Mouse (Mus musculus): Measurements from ENCODE around the gene AI837181. TPM values are rescaled to one million over a fixed set of nuclear protein-coding genes. Genes with fewer than 3 reads are reported as not detected.

Gene AI837181
- polyA plus RNA-seq, 1 experiment from 2014 or later: 72.3 TPM

DNA sequence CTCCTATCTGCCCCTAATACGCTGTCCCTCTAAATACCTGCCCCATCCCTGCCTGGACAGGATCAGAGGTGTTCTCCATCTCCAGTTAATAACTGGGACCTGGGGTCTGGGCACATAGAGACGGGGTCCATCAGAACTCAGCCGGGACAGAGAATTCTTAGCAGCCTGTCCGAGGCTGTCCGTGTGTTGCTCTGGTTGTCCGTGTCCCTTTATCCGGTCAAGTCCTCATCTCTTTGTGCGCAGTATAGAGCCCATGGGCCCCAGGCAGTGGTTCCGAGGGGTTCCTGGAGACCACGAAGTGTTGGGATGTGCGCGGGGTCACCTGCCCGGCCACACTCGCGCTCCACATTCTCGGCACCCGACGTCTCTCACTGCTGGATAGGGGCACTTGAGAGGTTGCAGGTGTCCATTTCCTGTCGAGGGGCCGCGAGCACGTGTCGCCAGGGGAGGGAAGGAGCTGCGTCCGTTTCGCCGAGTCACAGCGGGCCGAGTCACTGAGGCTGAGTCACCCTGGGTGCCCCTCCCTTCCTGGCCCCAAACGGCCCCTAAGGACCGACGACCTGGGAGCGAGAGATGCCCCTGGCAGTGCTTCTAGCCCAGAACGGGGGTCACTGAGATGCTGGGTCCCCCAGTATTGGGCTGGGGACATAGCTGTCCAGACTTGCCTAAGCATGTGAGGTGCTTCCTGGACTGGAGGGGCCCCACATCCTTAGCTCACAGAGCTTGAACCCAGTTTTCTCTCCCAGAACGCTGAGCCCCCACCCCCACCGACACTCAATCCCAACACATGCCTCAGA, 23.6 kb downstream of the AI837181 start:
- no peak for ATAC-seq (ENCODE audit: insufficient number of reproducible peaks, low FRiP score, low TSS enrichment, low read depth)
- Histone ChIP-seq H3K4me2 (replicated peaks) (peak overlapping the region; percentile 98), H3K36me3 (no peaks in the 10 kb centered on the region), H3K27ac (replicated peaks) (no peak overlapping the region), H3K27me3 (peaks cover 58% of the 10 kb centered on the region), H3K4me1 (peaks cover 19% of the 10 kb centered on the region), H3K9me3 (replicated peaks) (no peaks in the 10 kb centered on the region), H3K9ac (no peak overlapping the region), H3K4me3 (replicated peaks) (peak overlapping the region; percentile 58)
- 6% methylated on average over 36 of the region's 36 CpGs for WGBS

DNA sequence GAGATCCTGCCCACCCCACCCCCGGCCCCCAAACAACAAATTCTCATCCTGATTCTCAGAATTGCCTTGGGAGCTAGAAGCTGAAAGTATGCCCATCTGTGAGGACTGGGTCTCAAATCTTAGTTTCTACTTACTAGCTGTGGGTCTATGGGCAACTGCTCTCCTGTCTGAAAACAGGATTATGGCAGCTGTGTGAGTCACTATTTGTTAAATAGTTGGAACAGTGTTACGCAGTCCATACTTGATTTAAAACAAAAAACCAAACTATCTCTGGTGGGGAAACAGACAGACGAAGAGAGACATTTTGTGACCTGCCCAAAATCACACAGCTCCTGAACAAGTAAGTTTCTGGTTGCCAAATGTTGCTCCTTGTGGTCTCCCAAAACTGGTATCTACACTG, 24.7 kb downstream of the AI837181 start:
- no peaks in the 10 kb centered on the region for H3K9me3 ChIP-seq (replicated peaks)
- peaks cover 10% of the 10 kb centered on the region for H3K36me3 ChIP-seq
- no peak overlapping the region for H3K4me3 ChIP-seq (replicated peaks)
- H3K27me3 ChIP-seq: peaks cover 58% of the 10 kb centered on the region
- no peak for ATAC-seq (ENCODE audit: insufficient number of reproducible peaks, low FRiP score, low TSS enrichment, low read depth)
- H3K4me1 ChIP-seq: peaks cover 19% of the 10 kb centered on the region
- no peak overlapping the region for H3K4me2 ChIP-seq (replicated peaks)
- H3K27ac ChIP-seq (replicated peaks): no peak overlapping the region
- no peak overlapping the region for H3K9ac ChIP-seq
- 87% methylated on average over 3 of the region's 3 CpGs for WGBS

DNA sequence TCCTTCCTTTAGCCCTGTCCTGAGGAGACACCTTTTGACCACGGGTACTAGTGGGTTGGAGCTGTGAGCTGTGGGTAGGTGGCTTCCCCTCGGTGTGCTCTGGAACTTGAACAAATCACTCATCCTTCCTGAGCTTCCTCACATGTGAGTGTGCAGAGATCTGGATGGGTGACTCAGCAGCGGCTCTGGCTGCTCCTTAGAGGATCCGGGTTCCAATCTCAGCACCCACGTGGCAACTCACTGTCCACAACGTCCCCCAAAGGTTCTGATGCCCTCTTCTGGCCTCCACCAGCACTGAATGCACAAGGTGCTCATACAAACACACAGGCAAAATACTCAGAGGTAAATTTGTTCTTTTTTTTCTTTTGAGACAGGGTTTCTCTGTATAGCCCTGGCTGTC, 26.8 kb downstream of the AI837181 start:
- no peak overlapping the region for H3K4me2 ChIP-seq (replicated peaks)
- no peak overlapping the region for H3K4me3 ChIP-seq (replicated peaks)
- no peak overlapping the region for H3K27ac ChIP-seq (replicated peaks)
- H3K36me3 ChIP-seq: peaks cover 10% of the 10 kb centered on the region
- no peaks in the 10 kb centered on the region for H3K9me3 ChIP-seq (replicated peaks)
- no peak for ATAC-seq (ENCODE audit: insufficient number of reproducible peaks, low FRiP score, low TSS enrichment, low read depth)
- H3K4me1 ChIP-seq: peaks cover 39% of the 10 kb centered on the region
- WGBS: 65% methylated on average over 6 of the region's 6 CpGs
- H3K27me3 ChIP-seq: peaks cover 43% of the 10 kb centered on the region
- H3K9ac ChIP-seq: no peak overlapping the region

DNA sequence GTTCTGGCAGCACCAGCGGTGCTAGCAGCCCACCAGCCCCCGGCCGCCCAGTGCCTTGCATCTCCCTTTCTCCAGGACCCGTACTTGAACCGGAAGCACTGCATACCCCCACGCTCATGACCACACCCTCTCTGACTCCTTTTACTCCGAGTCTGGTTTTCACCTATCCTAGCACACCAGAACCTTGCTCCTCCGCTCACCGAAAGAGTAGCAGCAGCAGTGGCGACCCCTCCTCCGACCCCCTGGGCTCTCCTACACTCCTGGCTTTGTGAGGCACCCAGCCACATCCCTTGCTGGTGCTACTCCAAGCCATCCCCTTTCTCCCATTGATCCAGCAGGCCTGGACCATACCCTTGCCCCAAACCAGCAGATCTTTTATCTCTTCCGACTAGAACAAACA, 30.1 kb downstream of the AI837181 start:
- peaks cover 10% of the 10 kb centered on the region for H3K36me3 ChIP-seq
- H3K9me3 ChIP-seq (replicated peaks): no peaks in the 10 kb centered on the region
- WGBS: 79% methylated on average over 12 of the region's 12 CpGs
- H3K9ac ChIP-seq: 0 out of 2 replicates have a peak overlapping the region, but pooled peaks have one; percentile 18
- no peak for ATAC-seq (ENCODE audit: insufficient number of reproducible peaks, low FRiP score, low TSS enrichment, low read depth)
- H3K27ac ChIP-seq (replicated peaks): no peak overlapping the region
- peak overlapping the region; percentile 99 for H3K4me2 ChIP-seq (replicated peaks)
- H3K4me1 ChIP-seq: peaks cover 37% of the 10 kb centered on the region
- peak overlapping the region; percentile 77 for H3K4me3 ChIP-seq (replicated peaks)
- H3K27me3 ChIP-seq: peaks cover 16% of the 10 kb centered on the region

DNA sequence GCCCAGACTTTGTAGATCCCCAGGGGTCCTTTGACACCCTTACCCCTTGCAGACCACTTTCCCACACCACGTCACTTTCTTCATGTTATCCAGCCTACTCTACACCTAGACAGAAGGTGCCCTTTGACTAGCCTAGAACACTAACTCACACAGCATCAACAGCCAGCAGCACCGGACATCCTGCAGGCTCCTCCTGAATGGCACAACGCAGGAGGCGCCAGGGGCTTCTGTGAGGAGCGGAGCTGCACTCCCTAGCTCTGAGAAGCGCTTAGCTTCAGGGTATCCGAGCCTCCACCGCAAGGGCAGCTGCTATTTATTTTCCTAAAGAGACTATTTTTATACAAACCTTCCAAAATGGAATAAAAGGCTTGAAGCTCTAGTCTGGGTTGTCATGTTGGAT, 30.6 kb downstream of the AI837181 start:
- Histone ChIP-seq H3K27ac (replicated peaks) (no peak overlapping the region), H3K4me3 (replicated peaks) (peak overlapping the region; percentile 77), H3K36me3 (peaks cover 10% of the 10 kb centered on the region), H3K4me2 (replicated peaks) (peak overlapping the region; percentile 99), H3K9ac (no peak overlapping the region), H3K27me3 (peaks cover 11% of the 10 kb centered on the region; the same call in 1 of the 2 replicates), H3K9me3 (replicated peaks) (no peaks in the 10 kb centered on the region), H3K4me1 (peaks cover 39% of the 10 kb centered on the region)
- WGBS: 51% methylated on average over 8 of the region's 8 CpGs
- no peak for ATAC-seq (ENCODE audit: insufficient number of reproducible peaks, low FRiP score, low TSS enrichment, low read depth)

DNA sequence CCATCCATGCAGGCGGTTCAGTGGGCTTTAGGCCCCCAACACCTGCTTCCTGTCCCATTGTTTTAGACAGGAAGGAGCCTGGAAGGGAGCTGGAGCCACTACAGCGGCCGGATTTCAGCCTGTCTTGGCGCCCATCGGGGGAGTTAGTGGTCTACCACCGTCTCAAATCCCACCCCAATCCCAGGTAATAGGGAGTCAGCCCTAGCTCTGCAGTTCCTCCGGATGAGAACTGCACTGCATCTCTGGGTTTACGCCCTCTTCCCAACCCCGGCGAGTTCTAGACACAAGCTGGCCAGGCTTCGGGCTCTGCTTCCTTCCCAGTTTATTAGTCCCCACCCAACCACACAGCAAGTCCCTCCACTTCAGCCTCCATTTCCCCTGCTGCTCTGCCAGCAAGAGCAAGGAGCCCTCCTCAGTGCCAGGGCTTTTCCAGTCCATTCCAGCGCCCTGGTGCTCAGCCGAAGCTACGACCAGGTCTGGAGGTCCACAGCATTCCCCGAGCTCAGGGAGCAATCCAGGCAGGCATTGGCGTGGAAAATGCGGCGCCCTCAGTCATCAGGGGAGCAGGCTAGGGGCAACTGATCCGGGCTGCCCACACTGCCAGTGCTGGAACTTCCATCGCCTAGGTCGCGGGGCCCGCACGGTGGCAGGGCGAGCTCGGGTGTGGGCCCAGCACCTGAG, 31.4 kb downstream of the AI837181 start:
- peaks cover 10% of the 10 kb centered on the region for H3K36me3 ChIP-seq
- no peak for ATAC-seq (ENCODE audit: insufficient number of reproducible peaks, low FRiP score, low TSS enrichment, low read depth)
- H3K9me3 ChIP-seq (replicated peaks): no peaks in the 10 kb centered on the region
- H3K27ac ChIP-seq (replicated peaks): peak overlapping the region; percentile 92
- peak overlapping the region; percentile 77 for H3K4me3 ChIP-seq (replicated peaks)
- H3K4me1 ChIP-seq: peaks cover 46% of the 10 kb centered on the region
- H3K27me3 ChIP-seq: peaks cover 4% of the 10 kb centered on the region; the same call in 1 of the 2 replicates
- WGBS: 3% methylated on average over 26 of the region's 26 CpGs
- H3K9ac ChIP-seq: peak overlapping the region; percentile 74
- peak overlapping the region; percentile 99 for H3K4me2 ChIP-seq (replicated peaks)

DNA sequence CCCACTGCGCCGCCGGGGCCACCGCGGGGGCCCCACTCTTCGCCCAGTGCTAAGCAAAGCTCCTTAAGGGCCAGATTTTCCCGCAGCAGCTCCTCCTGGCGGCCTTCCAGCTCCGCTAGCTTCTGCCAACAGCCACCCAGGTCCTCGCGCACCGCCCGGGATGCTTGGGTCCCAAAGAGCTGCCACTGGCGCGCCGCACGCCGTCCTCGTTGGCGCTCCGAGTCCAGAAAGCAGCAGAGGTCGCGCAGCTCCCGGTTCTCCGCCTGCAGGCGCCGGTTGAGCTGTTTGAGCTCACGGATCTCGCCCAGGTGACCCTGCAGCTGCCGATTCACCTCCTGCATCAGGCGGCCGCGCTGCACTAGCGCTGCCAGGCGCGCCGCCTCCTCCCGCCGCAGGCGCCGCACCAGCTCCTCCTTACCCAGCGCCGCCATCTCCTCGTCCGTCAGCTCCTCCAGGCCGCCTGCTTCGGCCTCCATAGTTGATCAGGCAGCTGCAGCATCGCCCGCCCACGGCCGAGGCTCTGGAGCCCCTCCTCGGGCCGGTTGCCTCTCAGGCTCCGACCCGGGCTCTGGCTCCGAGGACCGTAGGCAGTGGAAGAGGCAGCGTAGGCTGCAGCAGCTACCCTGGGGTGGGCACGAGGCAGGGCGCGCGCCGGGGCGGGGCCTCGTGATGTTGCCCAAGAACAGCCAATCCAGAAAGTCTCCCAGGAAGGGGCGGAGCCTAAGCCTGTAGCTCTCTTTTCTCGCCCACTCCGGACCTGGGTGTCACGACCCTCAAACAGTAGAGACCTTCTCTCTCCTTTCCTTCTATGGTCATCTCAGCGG, 32.2 kb downstream of the AI837181 start:
- Histone ChIP-seq H3K9me3 (replicated peaks) (no peaks in the 10 kb centered on the region), H3K9ac (peak overlapping the region; percentile 74), H3K36me3 (peaks cover 15% of the 10 kb centered on the region), H3K4me3 (replicated peaks) (peak overlapping the region; percentile 77), H3K4me2 (replicated peaks) (peak overlapping the region; percentile 99), H3K27ac (replicated peaks) (peak overlapping the region; percentile 92), H3K4me1 (peaks cover 52% of the 10 kb centered on the region), H3K27me3 (peaks cover 4% of the 10 kb centered on the region; the same call in 1 of the 2 replicates)
- peak; percentile 93 for ATAC-seq (ENCODE audit: insufficient number of reproducible peaks, low FRiP score, low TSS enrichment, low read depth)
- under 1% methylated on average over 70 of the region's 70 CpGs for WGBS

DNA sequence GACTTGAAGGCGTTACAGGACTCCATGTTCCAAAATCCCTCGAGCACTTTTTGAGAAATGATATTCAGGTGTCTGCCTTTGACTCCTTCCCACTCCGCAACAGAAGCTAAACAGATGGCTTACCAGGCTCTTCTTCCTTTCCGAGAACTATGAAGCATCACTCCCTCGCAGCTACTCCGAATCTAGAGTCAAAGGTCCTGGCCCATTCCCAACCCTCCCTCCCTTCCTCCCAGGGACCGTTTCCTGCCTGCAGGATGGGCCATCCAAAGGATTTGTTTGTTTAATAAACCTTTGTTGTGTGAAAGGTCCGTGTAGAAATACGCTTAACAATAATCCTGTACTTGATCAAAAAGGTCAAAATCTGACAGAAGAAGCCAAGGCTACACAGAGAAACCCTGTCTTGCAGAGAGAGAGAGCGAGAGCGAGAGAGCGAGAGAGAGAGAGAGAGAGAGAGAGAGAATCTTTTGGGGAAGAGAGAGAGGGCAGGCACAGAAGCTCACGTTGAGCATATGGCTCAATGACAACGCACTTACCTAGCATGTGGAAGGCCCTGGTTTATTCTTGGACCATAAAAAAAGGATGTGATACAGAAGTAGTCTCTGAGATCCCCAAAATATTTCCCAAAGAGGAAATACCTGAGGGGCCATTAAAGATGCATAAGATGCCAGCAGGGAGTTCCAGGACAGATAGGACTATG, 33.0 kb downstream of the AI837181 start, which contains the start of gene Ccdc85b:
Gene Ccdc85b, minus strand, starts transcription at position 149 of the 697 bp plus-strand sequence.
- Histone ChIP-seq H3K9me3 (replicated peaks) (no peaks in the 10 kb centered on the region), H3K4me3 (replicated peaks) (peak within 1 kb of the TSS; percentile 77), H3K27ac (replicated peaks) (peak within 1 kb of the TSS; percentile 92), H3K9ac (peak within 1 kb of the TSS; percentile 74), H3K36me3 (peaks cover 22% of the 10 kb centered on the region), H3K4me1 (peaks cover 52% of the 10 kb centered on the region), H3K4me2 (replicated peaks) (peak within 1 kb of the TSS; percentile 99), H3K27me3 (peaks cover 4% of the 10 kb centered on the region; the same call in 1 of the 2 replicates)
- no peak for ATAC-seq (ENCODE audit: insufficient number of reproducible peaks, low FRiP score, low TSS enrichment, low read depth)
- 13% methylated on average over 14 of the region's 14 CpGs for WGBS

DNA sequence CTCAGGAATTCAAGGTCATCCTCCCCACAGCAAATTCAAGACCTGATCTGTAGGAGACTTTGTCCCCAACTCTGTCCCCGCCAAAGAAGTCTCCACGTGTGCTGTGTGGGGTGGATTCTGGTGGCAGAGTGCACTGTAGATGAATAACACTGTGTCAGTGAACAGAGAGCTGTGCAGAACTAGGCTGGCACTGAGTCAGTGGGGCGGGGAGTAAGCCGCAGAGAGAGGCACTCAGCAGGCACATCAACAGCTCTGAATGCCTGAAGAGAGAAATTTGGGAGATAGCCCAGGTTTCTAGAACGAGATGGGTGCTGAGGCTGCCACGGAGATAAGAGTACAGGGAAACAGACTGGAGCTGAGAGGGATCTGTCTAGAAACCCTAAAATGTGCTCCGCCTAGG, 34.1 kb downstream of the AI837181 start:
- Histone ChIP-seq H3K4me3 (replicated peaks) (no peak overlapping the region), H3K36me3 (peaks cover 23% of the 10 kb centered on the region), H3K27me3 (peaks cover 4% of the 10 kb centered on the region; the same call in 1 of the 2 replicates), H3K9ac (no peak overlapping the region), H3K27ac (replicated peaks) (no peak overlapping the region), H3K4me1 (peaks cover 57% of the 10 kb centered on the region), H3K9me3 (replicated peaks) (no peaks in the 10 kb centered on the region), H3K4me2 (replicated peaks) (no peak overlapping the region)
- 65% methylated on average over 7 of the region's 7 CpGs for WGBS
- no peak for ATAC-seq (ENCODE audit: insufficient number of reproducible peaks, low FRiP score, low TSS enrichment, low read depth)

DNA sequence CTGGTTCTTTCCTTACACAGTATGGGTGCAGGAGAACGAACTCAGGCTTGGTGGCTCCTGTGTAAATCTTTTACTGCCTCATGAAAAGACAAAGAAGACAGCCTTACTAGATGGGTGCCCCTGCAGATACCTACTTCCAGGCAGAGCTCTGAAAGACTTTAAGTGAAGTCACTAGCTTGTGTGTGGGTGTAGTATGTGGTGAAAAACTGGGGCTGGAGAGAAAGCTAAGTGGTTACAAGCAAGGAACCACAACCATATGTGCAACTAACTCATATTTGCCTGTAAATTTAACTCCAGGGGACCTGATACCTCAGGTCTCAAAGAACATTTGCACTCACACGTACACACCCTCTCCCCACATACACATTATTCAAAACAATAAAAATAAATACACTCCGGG, 35.0 kb downstream of the AI837181 start:
- Histone ChIP-seq H3K9me3 (replicated peaks) (no peaks in the 10 kb centered on the region), H3K4me2 (replicated peaks) (peak overlapping the region; percentile 86), H3K4me1 (peaks cover 61% of the 10 kb centered on the region), H3K27me3 (peaks cover 4% of the 10 kb centered on the region; the same call in 1 of the 2 replicates), H3K9ac (peak overlapping the region; percentile 66), H3K4me3 (replicated peaks) (peak overlapping the region; percentile 89), H3K27ac (replicated peaks) (peak overlapping the region; percentile 84), H3K36me3 (peaks cover 25% of the 10 kb centered on the region)
- no peak for ATAC-seq (ENCODE audit: insufficient number of reproducible peaks, low FRiP score, low TSS enrichment, low read depth)
- WGBS: 31% methylated on average over 3 of the region's 3 CpGs

Measured in embryonic facial prominence, embryonic 15.5 days (tissue).